Mouse (Mus musculus): ENCODE measurements around the gene Fat1. TPM values are rescaled to one million over a fixed set of nuclear protein-coding genes. Genes with fewer than 3 reads are reported as not detected.

The Fat1 gene
- total and polyA plus RNA-seq, 3 experiments = 9.8 to 18.7 (median 16.6) TPM

- Histone ChIP-seq H3K4me3 (no peak overlapping the region), H3K27ac (no peak overlapping the region), H3K36me3 (ENCODE audit: control insufficient read depth, insufficient read depth, low read length) (no peaks in the 10 kb centered on the region), H3K9ac (ENCODE audit: low read depth, low read length) (no peak overlapping the region), H3K79me2 (replicated peaks; ENCODE audit: control insufficient read depth, insufficient read depth, low read length) (no peaks in the 10 kb centered on the region; the same call in 1 of the 2 replicates), H3K4me1 (ENCODE audit: control insufficient read depth, insufficient read depth, low read length) (no peaks in the 10 kb centered on the region), H3K27me3 (ENCODE audit: control insufficient read depth, insufficient read depth, low read length) (no peaks in the 10 kb centered on the region)
- DNase-seq = no peak
- WGBS = 94% methylated on average over 4 of the region's 4 CpGs
- intact Hi-C loops (cut with DNase I) = no loop called here
- TF ChIP-seq EP300 (IDR thresholded peaks at IDR 0.05; ENCODE audit: insufficient read depth, low read depth, low read length) (no peak), CTCF (IDR thresholded peaks at IDR 0.05) (no peak), POLR2A (IDR thresholded peaks at IDR 0.05; ENCODE audit: insufficient read depth, low read depth, low read length) (no peak)
Observed at GRCm38 (mm10) chr8:44945577-44945976, 10.3 kb downstream of the Fat1 start.

GRCm38 (mm10) chr8:44948597-44948996 is 13.3 kb downstream of the Fat1 start:
- WGBS = 66% methylated on average over 9 of the region's 9 CpGs
- no peaks in the 10 kb centered on the region; the same call in 1 of the 2 replicates for H3K79me2 ChIP-seq (replicated peaks; ENCODE audit: control insufficient read depth, insufficient read depth, low read length)
- H3K4me3 ChIP-seq = no peak overlapping the region
- TF ChIP-seq EP300 (IDR thresholded peaks at IDR 0.05; ENCODE audit: insufficient read depth, low read depth, low read length) (no peak), POLR2A (IDR thresholded peaks at IDR 0.05; ENCODE audit: insufficient read depth, low read depth, low read length) (no peak), CTCF (IDR thresholded peaks at IDR 0.05) (no peak)
- H3K9ac ChIP-seq (ENCODE audit: low read depth, low read length) = no peak overlapping the region
- peak in 1 of 2 experiments; percentile 11 for DNase-seq
- H3K4me1 ChIP-seq (ENCODE audit: control insufficient read depth, insufficient read depth, low read length) = no peaks in the 10 kb centered on the region
- H3K27me3 ChIP-seq (ENCODE audit: control insufficient read depth, insufficient read depth, low read length) = no peaks in the 10 kb centered on the region
- H3K36me3 ChIP-seq (ENCODE audit: control insufficient read depth, insufficient read depth, low read length) = no peaks in the 10 kb centered on the region
- intact Hi-C loops (cut with DNase I) = no loop called here
- H3K27ac ChIP-seq = no peak overlapping the region

- no peak for DNase-seq
- no peak overlapping the region for H3K27ac ChIP-seq
- no peak overlapping the region for H3K9ac ChIP-seq (ENCODE audit: low read depth, low read length)
- no peaks in the 10 kb centered on the region for H3K27me3 ChIP-seq (ENCODE audit: control insufficient read depth, insufficient read depth, low read length)
- peaks cover 3% of the 10 kb centered on the region for H3K4me1 ChIP-seq (ENCODE audit: control insufficient read depth, insufficient read depth, low read length)
- no peaks in the 10 kb centered on the region for H3K36me3 ChIP-seq (ENCODE audit: control insufficient read depth, insufficient read depth, low read length)
- WGBS = 55% methylated on average over 10 of the region's 10 CpGs
- H3K79me2 ChIP-seq (replicated peaks; ENCODE audit: control insufficient read depth, insufficient read depth, low read length) = no peaks in the 10 kb centered on the region; the same call in 1 of the 2 replicates
- no peak for TF ChIP-seq CTCF (IDR thresholded peaks at IDR 0.05)
- no peak overlapping the region for H3K4me3 ChIP-seq
- intact Hi-C loops (cut with DNase I) = loop anchor here (2.0 kb wide), 1 partner anchor 22 kb away; no protein-coding TSS in a partner anchor
Observed at GRCm38 (mm10) chr8:44960455-44960854, 25.2 kb downstream of the Fat1 start.

GRCm38 (mm10) chr8:44960906-44961305 is 25.7 kb downstream of the Fat1 start:
- no peak for DNase-seq
- no peak overlapping the region for H3K4me3 ChIP-seq
- H3K27ac ChIP-seq = no peak overlapping the region
- intact Hi-C loops (cut with DNase I) = loop anchor here (2.0 kb wide), 1 partner anchor 22 kb away; no protein-coding TSS in a partner anchor
- H3K36me3 ChIP-seq (ENCODE audit: control insufficient read depth, insufficient read depth, low read length) = no peaks in the 10 kb centered on the region
- H3K4me1 ChIP-seq (ENCODE audit: control insufficient read depth, insufficient read depth, low read length) = peaks cover 3% of the 10 kb centered on the region
- no peaks in the 10 kb centered on the region; the same call in 1 of the 2 replicates for H3K79me2 ChIP-seq (replicated peaks; ENCODE audit: control insufficient read depth, insufficient read depth, low read length)
- no peak overlapping the region for H3K9ac ChIP-seq (ENCODE audit: low read depth, low read length)
- TF ChIP-seq CTCF (IDR thresholded peaks at IDR 0.05) (no peak), POLR2A (IDR thresholded peaks at IDR 0.05; ENCODE audit: insufficient read depth, low read depth, low read length) (no peak), EP300 (IDR thresholded peaks at IDR 0.05; ENCODE audit: insufficient read depth, low read depth, low read length) (no peak)
- 77% methylated on average over 5 of the region's 5 CpGs for WGBS
- H3K27me3 ChIP-seq (ENCODE audit: control insufficient read depth, insufficient read depth, low read length) = no peaks in the 10 kb centered on the region

GRCm38 (mm10) chr8:44961492-44961891 is 26.2 kb downstream of the Fat1 start:
- H3K79me2 ChIP-seq (replicated peaks; ENCODE audit: control insufficient read depth, insufficient read depth, low read length) = no peaks in the 10 kb centered on the region; the same call in 1 of the 2 replicates
- H3K36me3 ChIP-seq (ENCODE audit: control insufficient read depth, insufficient read depth, low read length) = no peaks in the 10 kb centered on the region
- H3K27ac ChIP-seq = no peak overlapping the region
- no peak overlapping the region for H3K9ac ChIP-seq (ENCODE audit: low read depth, low read length)
- DNase-seq = no peak
- 63% methylated on average over 6 of the region's 6 CpGs for WGBS
- H3K4me1 ChIP-seq (ENCODE audit: control insufficient read depth, insufficient read depth, low read length) = peaks cover 3% of the 10 kb centered on the region
- intact Hi-C loops (cut with DNase I) = loop anchor here (2.0 kb wide), 1 partner anchor 23 kb away; no protein-coding TSS in a partner anchor
- H3K4me3 ChIP-seq = no peak overlapping the region
- H3K27me3 ChIP-seq (ENCODE audit: control insufficient read depth, insufficient read depth, low read length) = no peaks in the 10 kb centered on the region
- TF ChIP-seq EP300 (IDR thresholded peaks at IDR 0.05; ENCODE audit: insufficient read depth, low read depth, low read length) = no peak
- TF ChIP-seq POLR2A (IDR thresholded peaks at IDR 0.05; ENCODE audit: insufficient read depth, low read depth, low read length) = no peak
- no peak for TF ChIP-seq CTCF (IDR thresholded peaks at IDR 0.05)

- Histone ChIP-seq H3K79me2 (replicated peaks; ENCODE audit: control insufficient read depth, insufficient read depth, low read length) (no peaks in the 10 kb centered on the region; the same call in 1 of the 2 replicates), H3K9ac (ENCODE audit: low read depth, low read length) (no peak overlapping the region), H3K27me3 (ENCODE audit: control insufficient read depth, insufficient read depth, low read length) (no peaks in the 10 kb centered on the region), H3K27ac (no peak overlapping the region), H3K4me3 (no peak overlapping the region), H3K4me1 (ENCODE audit: control insufficient read depth, insufficient read depth, low read length) (peaks cover 3% of the 10 kb centered on the region; the same call in 1 of the 2 replicates), H3K36me3 (ENCODE audit: control insufficient read depth, insufficient read depth, low read length) (no peaks in the 10 kb centered on the region)
- TF ChIP-seq EP300 (IDR thresholded peaks at IDR 0.05; ENCODE audit: insufficient read depth, low read depth, low read length) (no peak), POLR2A (IDR thresholded peaks at IDR 0.05; ENCODE audit: insufficient read depth, low read depth, low read length) (no peak), CTCF (IDR thresholded peaks at IDR 0.05) (no peak)
- DNase-seq = no peak
- WGBS = 75% methylated on average over 12 of the region's 12 CpGs
- intact Hi-C loops (cut with DNase I) = no loop called here
Observed at GRCm38 (mm10) chr8:44962572-44963231, 27.5 kb downstream of the Fat1 start.
